Mouse (Mus musculus): ENCODE measurements at regions not wholly inside any gene's neighbourhood (a gene's known extent, or its start where the extent isn't known, plus 50 kb on each side); places are given as distances from the start of the nearest gene placed in this dataset.

- TF ChIP-seq CTCF (conservative IDR thresholded peaks at IDR 0.05; ENCODE audit: insufficient read depth, insufficient read length, low read depth, low read length): no peak
- TF ChIP-seq POLR2A (IDR thresholded peaks at IDR 0.05; ENCODE audit: low read depth, low read length): no peak
Measured at GRCm38 (mm10) chr8:76429818-76430217, 469.4 kb upstream of the Nr3c2 start.
